Comparison of ENCODE assay signal across 7 mouse cellular contexts in genomic region chr17:29615024-29615551, GRCm38 (mm10). TPM values are rescaled to one million over a fixed set of nuclear protein-coding genes. Genes with fewer than 3 reads are reported as not detected.
DNase-seq lines count a peak whose midpoint lies in the region; ATAC-seq lines count a peak whose summit lies in the region.

No protein-coding gene starts in this region.

- no peaks in the 10 kb centered on the region for H3K9me3 ChIP-seq in hindbrain, embryonic 15.5 days
- H3K9me3 ChIP-seq in midbrain, embryonic 13.5 days, result no peaks in the 10 kb centered on the region

- peak overlapping the region; percentile 86 for H3K27ac ChIP-seq in hindbrain, embryonic 15.5 days (replicated peaks)
- peak overlapping the region; percentile 93 for H3K27ac ChIP-seq in midbrain, embryonic 13.5 days

- WGBS in hindbrain, embryonic 15.5 days, result under 1% methylated on average over 42 of the region's 43 CpGs
- WGBS in midbrain, embryonic 13.5 days, result under 1% methylated on average over 43 of the region's 43 CpGs

- H3K4me1 ChIP-seq in hindbrain, embryonic 15.5 days (replicated peaks), result peaks cover 32% of the 10 kb centered on the region
- peaks cover 33% of the 10 kb centered on the region for H3K4me1 ChIP-seq in midbrain, embryonic 13.5 days (replicated peaks)

- peak overlapping the region; percentile 71 for H3K4me3 ChIP-seq in hindbrain, embryonic 15.5 days
- H3K4me3 ChIP-seq in midbrain, embryonic 13.5 days (replicated peaks), result peak overlapping the region; percentile 95

- no peaks in the 10 kb centered on the region for H3K27me3 ChIP-seq in hindbrain, embryonic 15.5 days
- H3K27me3 ChIP-seq in midbrain, embryonic 13.5 days, result no peaks in the 10 kb centered on the region

- DNase-seq in right cerebral cortex, adult 2 months (ENCODE audit: low spot score in 2 of 2), result peak; percentile 18 to 30
- no peak for DNase-seq in right cerebral cortex, postnatal 4 days
- peak; percentile 53 for DNase-seq in embryo, embryonic 10.5 days (ENCODE audit: low spot score)
- no peak for DNase-seq in layer of hippocampus, adult 11-12 months (ENCODE audit: low spot score)
- no peak for DNase-seq in urinary bladder, adult 18-20 months (ENCODE audit: low spot score in 2 of 2)

- ATAC-seq in hindbrain, embryonic 15.5 days (ENCODE audit: low FRiP score, low read depth), result peak; percentile 35; the same call in 1 of the 2 replicates
- no peak; the same call in 1 of the 2 replicates for ATAC-seq in midbrain, embryonic 13.5 days

- peak overlapping the region; percentile 73 for H3K4me2 ChIP-seq in hindbrain, embryonic 15.5 days
- H3K4me2 ChIP-seq in midbrain, embryonic 13.5 days (replicated peaks), result peak overlapping the region; percentile 93

- H3K36me3 ChIP-seq in hindbrain, embryonic 15.5 days, result peaks cover 10% of the 10 kb centered on the region
- peaks cover 19% of the 10 kb centered on the region for H3K36me3 ChIP-seq in midbrain, embryonic 13.5 days

- peak overlapping the region; percentile 75 for H3K9ac ChIP-seq in hindbrain, embryonic 15.5 days
- H3K9ac ChIP-seq in midbrain, embryonic 13.5 days (replicated peaks), result peak overlapping the region; percentile 99

RNA-seq across cellular contexts. Expression of gene Gm28043, which starts 0.4 kb away (rescaled TPM):
- 2.4 and 3.3 TPM in 2 replicates for polyA plus RNA-seq in hindbrain, embryonic 15.5 days (2015; fragmentation: Nextera tagmentation; extraction: Ambion mirVana)
- 3.0 and 3.1 TPM in 2 replicates for polyA plus RNA-seq in midbrain, embryonic 13.5 days (2015; fragmentation: Nextera tagmentation; extraction: Ambion mirVana)

RNA-seq across cellular contexts. Expression of gene Rnf8, which starts 0.5 kb away (rescaled TPM):
- polyA plus RNA-seq in hindbrain, embryonic 15.5 days (2015; fragmentation: Nextera tagmentation; extraction: Ambion mirVana), result 80.6 and 85.2 TPM in 2 replicates
- 87.3 and 94.9 TPM in 2 replicates for polyA plus RNA-seq in midbrain, embryonic 13.5 days (2015; fragmentation: Nextera tagmentation; extraction: Ambion mirVana)

RNA-seq across cellular contexts. Expression of gene Cmtr1, which starts 45.3 kb away (rescaled TPM):
- polyA plus RNA-seq in hindbrain, embryonic 15.5 days (2015; fragmentation: Nextera tagmentation; extraction: Ambion mirVana), result 109 and 120 TPM in 2 replicates
- polyA plus RNA-seq in midbrain, embryonic 13.5 days (2015; fragmentation: Nextera tagmentation; extraction: Ambion mirVana), result 138 and 150 TPM in 2 replicates

Comparison
In these comparisons a context has a peak if more than half of its experiments do, and no peak if none do; other contexts are left out.
1. DNase-seq: peak in right cerebral cortex, adult 2 months (2 of 2) and embryo, embryonic 10.5 days (single experiment); none in right cerebral cortex, postnatal 4 days (single experiment), layer of hippocampus, adult 11-12 months (single experiment) and urinary bladder, adult 18-20 months (0 of 2).